7 mouse cellular contexts compared by ENCODE assay signal in the genomic region with DNA sequence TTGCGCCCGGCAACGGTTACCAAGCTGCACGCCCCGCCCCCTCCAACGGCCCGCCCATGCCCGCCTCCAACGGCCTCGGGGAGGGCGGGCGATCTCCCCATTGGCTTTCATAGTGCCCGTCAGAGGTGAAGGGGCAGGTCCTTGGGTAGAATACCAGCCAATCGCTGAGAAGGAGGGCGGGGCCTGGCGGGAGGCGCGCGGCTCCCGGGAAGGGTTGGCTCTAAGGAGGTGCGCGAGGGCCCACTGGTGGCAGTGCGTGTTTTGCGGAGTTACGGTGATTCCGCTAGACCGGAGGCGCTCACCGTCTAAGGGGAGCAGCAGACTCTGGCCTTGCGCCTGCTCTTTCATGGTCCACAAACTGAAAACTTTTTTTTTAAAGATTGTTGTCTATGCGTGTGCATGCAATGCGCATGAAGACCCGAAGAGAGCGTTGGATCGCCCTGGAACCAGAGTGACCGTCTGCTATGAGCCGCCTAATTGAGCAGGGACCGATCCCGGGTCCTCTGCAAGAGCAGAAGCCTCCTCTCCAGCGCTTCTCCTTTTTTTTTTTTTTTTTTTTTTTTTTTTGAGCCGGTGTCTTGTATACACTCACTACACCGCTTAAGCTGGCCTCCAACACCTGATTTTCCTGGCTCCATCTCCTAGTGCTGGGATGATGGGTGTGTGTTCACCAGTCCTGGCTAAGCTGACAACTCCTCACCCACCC. TPM values are rescaled to one million over a fixed set of nuclear protein-coding genes. Genes with fewer than 3 reads are reported as not detected.
DNase-seq lines count a peak whose midpoint lies in the region; ATAC-seq lines count a peak whose summit lies in the region.

No protein-coding gene starts in this region.

- peak overlapping the region; percentile 75 for H3K4me3 ChIP-seq in intestine, embryonic 16.5 days (ENCODE audit: low read length)
- peak overlapping the region; percentile 68 for H3K4me3 ChIP-seq in midbrain, embryonic 11.5 days (ENCODE audit: low read depth, low read length)

- intact Hi-C loops in gastrocnemius, postnatal 36 days (cut with DNase I), result no loop called here
- intact Hi-C loops in left cerebral cortex, postnatal 36 days (cut with DNase I), result no loop called here

- H3K27me3 ChIP-seq in intestine, embryonic 16.5 days (replicated peaks; ENCODE audit: control insufficient read depth, insufficient read depth, low read length), result peaks cover 2% of the 10 kb centered on the region; the same call in 1 of the 2 replicates
- peaks cover 2% of the 10 kb centered on the region; the same call in 1 of the 2 replicates for H3K27me3 ChIP-seq in midbrain, embryonic 11.5 days (ENCODE audit: control insufficient read depth, insufficient read depth, low read length)

- H3K36me3 ChIP-seq in intestine, embryonic 16.5 days (ENCODE audit: control insufficient read depth, insufficient read depth, low read length), result no peaks in the 10 kb centered on the region
- H3K36me3 ChIP-seq in midbrain, embryonic 11.5 days (ENCODE audit: control insufficient read depth, insufficient read depth, low read length), result no peaks in the 10 kb centered on the region

- peak; percentile 98 for ATAC-seq in intestine, embryonic 16.5 days
- peak; percentile 99 for ATAC-seq in midbrain, embryonic 11.5 days (ENCODE audit: low FRiP score)

- peak overlapping the region; percentile 67 for H3K9ac ChIP-seq in intestine, embryonic 16.5 days (ENCODE audit: low read depth, low read length)
- H3K9ac ChIP-seq in midbrain, embryonic 11.5 days (ENCODE audit: low read length), result peak overlapping the region; percentile 73; the same call in 1 of the 2 replicates

- no peaks in the 10 kb centered on the region for H3K9me3 ChIP-seq in intestine, embryonic 16.5 days (ENCODE audit: control insufficient read depth, low read length)
- H3K9me3 ChIP-seq in midbrain, embryonic 11.5 days (ENCODE audit: control insufficient read depth, low read length), result no peaks in the 10 kb centered on the region

- H3K27ac ChIP-seq in intestine, embryonic 16.5 days (ENCODE audit: low read length), result no peak overlapping the region
- H3K27ac ChIP-seq in midbrain, embryonic 11.5 days (ENCODE audit: low read depth, low read length), result no peak overlapping the region

- H3K4me2 ChIP-seq in intestine, embryonic 16.5 days (ENCODE audit: low read depth, low read length), result peak overlapping the region; percentile 65
- H3K4me2 ChIP-seq in midbrain, embryonic 11.5 days, result peak overlapping the region; percentile 71

- peak; percentile 99 for DNase-seq in adrenal gland, adult 2 months
- peak; percentile 96 for DNase-seq in embryo, embryonic 11.5 days (ENCODE audit: low read depth, low spot score)
- peak; percentile 96 to 99 for DNase-seq in gastrocnemius, postnatal 36 days
- peak; percentile 95 to 97 for DNase-seq in left cerebral cortex, postnatal 36 days (ENCODE audit: low spot score in 2 of 2)
- peak; percentile 99 for DNase-seq in midbrain, embryonic 11.5 days (ENCODE audit: low spot score, missing footprints)
- DNase-seq in skeletal muscle tissue, adult 2 months (ENCODE audit: low read depth, low spot score), result peak; percentile 97

- WGBS in intestine, embryonic 16.5 days, result under 1% methylated on average over 37 of the region's 42 CpGs
- under 1% methylated on average over 42 of the region's 42 CpGs for WGBS in midbrain, embryonic 11.5 days

- H3K4me1 ChIP-seq in intestine, embryonic 16.5 days (ENCODE audit: control insufficient read depth, insufficient read depth, low read length), result peaks cover 8% of the 10 kb centered on the region
- peaks cover 13% of the 10 kb centered on the region for H3K4me1 ChIP-seq in midbrain, embryonic 11.5 days (ENCODE audit: control insufficient read depth, insufficient read depth, low read length)

RNA-seq across cellular contexts. Expression of gene Rfx2, which starts 0.5 kb away (rescaled TPM):
- 1 to 10 TPM; 5.7 to 7.8 TPM for total RNA-seq in adrenal gland, adult 2 months (2021)
- polyA plus RNA-seq in adrenal gland, adult 2 months (2012; rRNA removed), result 12.3 and 13.4 TPM in 2 replicates
- 1 to 10 TPM; 1.8 to 2.5 TPM for total RNA-seq in gastrocnemius, postnatal 36 days (2021)
- polyA plus RNA-seq in intestine, embryonic 16.5 days (2015; fragmentation: Nextera tagmentation; extraction: Ambion mirVana), result 2.5 and 3.4 TPM in 2 replicates
- 1 to 10 TPM; 2.7 to 2.9 TPM for total RNA-seq in left cerebral cortex, postnatal 36 days (2021)
- polyA plus RNA-seq in midbrain, embryonic 11.5 days (2014; fragmentation: Nextera tagmentation; extraction: Ambion mirVana), result 4.6 and 4.8 TPM in 2 replicates

RNA-seq across cellular contexts. Expression of gene Acsbg2, which starts 43.0 kb away (rescaled TPM):
- under 1 TPM; 0.20 to 0.59 TPM for total RNA-seq in adrenal gland, adult 2 months (2021)
- 0.09 and 0.11 TPM in 2 replicates for polyA plus RNA-seq in adrenal gland, adult 2 months (2012; rRNA removed)
- total RNA-seq in gastrocnemius, postnatal 36 days (2021), result not detected
- polyA plus RNA-seq in intestine, embryonic 16.5 days (2015; fragmentation: Nextera tagmentation; extraction: Ambion mirVana), result not detected in 2 replicates
- not detected for total RNA-seq in left cerebral cortex, postnatal 36 days (2021)
- not detected in 2 replicates for polyA plus RNA-seq in midbrain, embryonic 11.5 days (2014; fragmentation: Nextera tagmentation; extraction: Ambion mirVana)

RNA-seq across cellular contexts. Expression of gene 1700061G19Rik, which starts 44.0 kb away (rescaled TPM):
- total RNA-seq in adrenal gland, adult 2 months (2021), result 1 to 10 TPM; 2.7 to 5.1 TPM
- 0.07 and 0.13 TPM in 2 replicates for polyA plus RNA-seq in adrenal gland, adult 2 months (2012; rRNA removed)
- total RNA-seq in gastrocnemius, postnatal 36 days (2021), result not detected
- 0.12 and 0.17 TPM in 2 replicates for polyA plus RNA-seq in intestine, embryonic 16.5 days (2015; fragmentation: Nextera tagmentation; extraction: Ambion mirVana)
- under 1 TPM in 1 of 2 experiments, not detected in 1; 0.14 TPM for total RNA-seq in left cerebral cortex, postnatal 36 days (2021)
- 0.11 and 0.25 TPM in 2 replicates for polyA plus RNA-seq in midbrain, embryonic 11.5 days (2014; fragmentation: Nextera tagmentation; extraction: Ambion mirVana)
